Mouse (Mus musculus): ENCODE results near the gene Psmb7.

DNA sequence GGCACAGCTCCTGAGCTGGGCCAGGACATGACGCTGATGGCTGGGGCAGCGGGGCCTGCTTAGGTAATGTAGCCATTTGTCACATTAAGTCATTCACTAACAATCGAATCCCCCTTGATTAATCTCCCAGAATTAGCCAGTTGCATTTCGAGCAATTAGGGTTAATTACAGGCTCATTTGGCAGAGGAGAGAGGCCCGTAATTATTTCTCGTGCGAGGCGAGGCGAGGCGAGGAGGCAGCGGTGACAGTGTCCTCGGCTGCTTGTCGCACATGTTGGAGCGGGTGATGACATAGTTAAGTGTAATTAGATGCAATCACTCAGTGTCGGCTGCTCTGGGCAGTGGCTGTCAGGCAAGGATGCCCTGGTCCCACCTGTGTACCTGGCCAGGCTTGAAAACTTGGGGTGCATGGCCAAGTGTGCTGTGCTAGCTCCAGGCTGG is 91.9 kb downstream of the Psmb7 start:
- TF ChIP-seq POLR2A (IDR thresholded peaks at IDR 0.05; ENCODE audit: control insufficient read depth, low read depth, low read length) (no peak), CTCF (IDR thresholded peaks at IDR 0.05; ENCODE audit: control insufficient read depth, insufficient read depth, insufficient replicate concordance, low read depth, low read length) (no peak)
